Mouse (Mus musculus) thymus, postnatal 0 days (tissue): ENCODE measurements at regions not wholly inside any gene's neighbourhood (a gene's known extent, or its start where the extent isn't known, plus 50 kb on each side); places are given as distances from the start of the nearest gene placed in this dataset.

Source experiments
- DNase-seq: peaks from one replicate; pipeline ENCODE4 v3.0.0-alpha.2; 2015; ENCODE audit warnings: low spot score

DNA sequence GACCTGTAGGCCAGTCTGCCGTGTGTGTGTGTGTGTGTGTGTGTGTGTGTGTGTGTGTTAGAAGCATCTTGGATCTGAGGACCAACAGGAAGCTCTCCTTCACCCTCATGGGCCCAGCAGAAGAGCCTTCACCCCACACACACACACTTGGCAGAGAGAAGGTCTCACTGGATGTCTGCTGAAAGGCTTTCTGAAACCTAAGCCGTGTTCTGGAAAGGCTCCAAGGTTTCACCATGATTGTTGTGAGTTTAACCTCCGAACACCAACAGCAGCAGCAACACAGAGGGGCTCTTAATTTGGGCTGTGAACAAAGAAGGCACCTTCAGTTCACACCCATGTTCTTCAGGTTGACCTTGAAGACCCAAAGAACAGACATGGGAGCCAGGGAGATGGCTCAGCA, 124.9 kb upstream of the Dynlrb2 start:
- no peak for DNase-seq

GRCm38 (mm10) chr8:116375758-116376157, 129.0 kb upstream of the Dynlrb2 start:
- DNase-seq, result no peak

DNA sequence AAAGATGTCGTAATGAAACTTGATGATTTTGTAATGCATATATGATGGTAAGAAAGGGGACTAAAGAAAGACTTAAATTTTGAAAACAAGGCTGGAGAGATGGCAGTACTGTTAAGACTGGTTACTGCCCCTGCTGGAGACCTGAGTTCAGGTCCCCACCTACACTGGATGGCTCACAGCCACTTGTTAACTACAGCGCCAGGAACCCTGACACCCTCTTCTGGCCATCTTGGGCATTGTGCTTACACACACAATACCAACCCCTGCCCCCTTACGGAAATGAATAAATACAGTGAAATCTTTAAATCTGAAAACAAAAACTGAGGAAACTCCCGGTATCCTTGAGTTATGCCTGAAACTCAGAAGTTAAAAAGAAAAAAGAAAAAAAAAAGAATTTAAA, 131.7 kb upstream of the Dynlrb2 start:
- DNase-seq, result no peak

DNA sequence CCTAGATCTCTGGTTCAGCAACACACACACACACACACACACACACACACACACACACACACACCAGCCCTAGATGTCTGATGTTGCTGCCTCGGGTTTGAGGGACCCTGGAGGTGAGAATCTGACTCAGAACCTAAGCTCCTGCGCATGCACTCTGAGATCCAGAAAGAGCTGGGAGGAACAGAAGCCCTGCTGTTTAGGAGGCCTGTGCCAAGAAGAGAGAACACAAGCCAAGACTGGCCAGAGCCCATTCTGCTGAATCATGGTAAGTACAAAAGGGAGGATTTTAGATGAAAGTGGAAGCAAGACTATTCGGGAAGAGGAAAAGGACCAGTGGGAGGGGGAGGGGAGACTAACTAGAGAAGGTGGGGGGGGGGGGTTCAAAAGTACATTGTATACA, 132.2 kb upstream of the Dynlrb2 start:
- DNase-seq, result no peak

GRCm38 (mm10) chr8:116372056-116372455, 132.7 kb upstream of the Dynlrb2 start:
- DNase-seq, result no peak

DNA sequence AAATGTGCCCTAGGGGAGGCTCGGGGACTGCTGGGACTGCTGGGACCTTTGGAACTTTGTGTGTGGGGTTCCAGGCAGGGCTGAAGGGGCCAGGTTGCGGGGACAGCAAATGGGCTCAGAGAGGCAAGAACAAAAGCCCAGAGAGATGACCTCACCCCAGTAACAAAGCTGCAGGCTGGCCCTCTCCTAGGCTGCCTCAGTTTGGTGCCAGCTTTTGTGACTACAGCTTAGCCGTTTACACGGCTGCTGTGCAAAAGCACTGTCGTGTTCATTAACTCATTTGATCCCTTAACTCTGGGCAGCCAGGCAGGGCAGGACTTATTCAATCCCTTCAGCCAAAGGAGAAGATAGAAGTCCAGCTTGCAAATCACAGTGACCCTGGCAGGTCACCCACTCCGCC, 137.3 kb upstream of the Dynlrb2 start:
- no peak for DNase-seq

DNA sequence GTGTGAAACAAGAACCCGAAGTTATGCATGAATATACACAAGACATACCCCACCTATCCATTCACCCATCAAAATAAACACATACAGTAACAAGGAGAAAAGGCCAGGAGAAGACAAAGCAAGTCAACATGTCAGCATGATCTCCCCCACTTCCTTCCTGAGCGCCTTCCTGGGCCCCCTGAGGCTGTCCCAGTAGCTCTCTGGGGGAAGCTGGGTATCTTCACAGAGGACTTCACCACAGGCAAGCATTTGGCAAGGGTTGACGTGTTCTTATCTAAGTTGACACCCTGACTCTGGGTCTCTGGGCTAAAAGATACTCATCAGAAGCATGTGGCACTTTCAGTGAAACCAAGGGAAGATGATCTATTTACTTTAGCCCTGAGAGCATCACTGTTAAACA, 138.1 kb upstream of the Dynlrb2 start:
- DNase-seq, result no peak

DNA sequence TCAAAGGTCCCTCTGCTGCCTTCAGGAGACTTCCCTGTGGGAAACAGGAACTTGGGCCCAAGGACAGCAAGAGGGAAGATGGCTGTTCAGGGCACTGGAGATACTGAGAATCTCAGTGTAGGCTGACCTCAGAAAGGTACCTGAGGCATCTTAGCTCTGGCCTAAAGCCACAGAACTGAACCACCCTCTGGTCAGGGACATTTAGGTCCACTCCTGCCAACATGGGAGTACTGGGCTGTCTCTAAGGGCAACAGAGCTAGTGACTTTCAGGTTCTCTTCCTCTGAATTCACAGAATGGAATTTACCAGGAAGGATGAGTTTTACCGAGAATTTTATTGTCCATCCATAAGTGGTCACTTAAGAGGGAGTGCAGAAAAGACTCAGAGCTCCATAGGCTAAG, 140.0 kb upstream of the Dynlrb2 start:
- no peak for DNase-seq

GRCm38 (mm10) chr8:116364172-116364571, 140.6 kb upstream of the Dynlrb2 start:
- no peak for DNase-seq

GRCm38 (mm10) chr8:116362351-116362750, 142.4 kb upstream of the Dynlrb2 start:
- no peak for DNase-seq

GRCm38 (mm10) chr8:116359761-116360160, 145.0 kb upstream of the Dynlrb2 start:
- DNase-seq, result no peak

DNA sequence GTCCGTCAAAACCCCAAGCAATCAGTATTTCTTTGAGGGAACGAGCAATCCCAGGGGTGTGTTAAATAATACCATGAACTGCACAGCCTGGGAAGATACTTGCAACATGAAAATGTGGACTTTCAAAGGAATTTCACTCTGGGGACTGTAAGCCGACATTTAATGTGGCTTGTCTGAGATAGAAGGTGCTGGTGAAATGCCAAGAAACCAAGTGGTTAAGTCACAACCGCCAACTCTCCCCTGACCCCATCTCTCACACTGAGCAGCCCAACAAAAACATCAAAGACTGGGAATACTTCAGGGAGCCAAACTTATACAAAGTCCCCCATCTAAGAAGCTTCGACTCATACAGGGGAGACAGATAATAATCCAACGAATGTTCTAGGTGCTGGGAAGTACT, 150.0 kb upstream of the Dynlrb2 start:
- DNase-seq, result no peak

- DNase-seq, result no peak
These were observed 150.9 kb upstream of the Dynlrb2 start for GRCm38 (mm10) chr8:116353911-116354310.

DNA sequence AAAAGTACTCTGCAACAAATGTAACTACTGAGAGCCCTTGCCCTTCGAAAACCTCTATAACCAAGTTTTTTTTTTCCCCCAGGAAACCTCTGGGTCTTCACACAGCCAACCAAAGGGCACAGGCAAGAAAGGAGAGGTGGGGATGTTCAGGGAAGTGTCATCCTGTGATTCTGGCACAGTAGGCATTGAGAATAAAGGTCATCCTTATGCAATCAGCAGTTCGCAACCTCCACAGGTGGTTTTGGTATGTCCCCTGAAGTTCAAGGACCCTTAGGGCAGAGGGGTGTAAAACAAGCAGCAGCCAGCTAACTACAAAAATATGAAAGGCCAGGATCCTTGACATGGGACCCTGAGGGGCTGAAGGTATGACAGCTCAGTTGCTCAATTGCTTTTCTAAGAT, 152.1 kb upstream of the Dynlrb2 start:
- DNase-seq, result no peak

DNA sequence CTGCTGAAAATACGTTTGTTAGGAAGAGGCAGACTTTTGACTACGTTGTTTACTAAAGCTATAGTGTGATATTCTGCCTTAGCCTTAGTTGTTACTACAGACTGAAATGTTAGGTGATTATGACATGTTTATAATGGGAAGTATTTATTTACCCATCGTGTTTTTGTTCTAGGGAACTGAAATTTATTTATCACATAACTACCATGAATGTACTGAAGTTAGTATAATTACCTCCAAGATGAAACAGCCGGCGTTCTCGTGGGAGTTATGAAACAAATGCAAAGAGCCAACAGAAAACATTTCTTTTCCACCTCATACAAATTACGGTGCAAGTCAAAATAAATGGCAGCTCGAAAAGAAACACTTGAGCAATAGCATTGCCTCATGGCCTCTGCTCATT, 155.8 kb upstream of the Dynlrb2 start:
- DNase-seq, result no peak

DNA sequence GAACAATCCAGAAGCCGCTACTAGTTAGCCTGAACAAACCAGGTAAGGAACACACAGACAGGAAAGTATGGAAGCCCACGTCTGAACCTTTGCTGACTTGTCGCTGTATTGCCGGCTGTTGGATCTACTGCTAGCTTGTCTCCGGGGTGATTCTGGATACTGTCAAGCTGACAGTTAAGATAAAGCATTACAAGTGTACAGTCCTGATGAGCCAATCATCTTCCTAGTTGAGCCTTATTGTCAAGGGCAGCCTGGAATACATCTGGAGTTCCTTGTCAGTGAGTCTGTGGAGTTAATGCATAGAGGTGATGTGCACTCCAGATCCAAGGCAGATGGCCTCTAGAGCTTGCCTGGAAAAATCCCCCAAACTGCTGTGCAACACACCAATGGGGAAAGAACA, 157.8 kb upstream of the Dynlrb2 start:
- DNase-seq, result no peak

- DNase-seq, result no peak
These were observed 160.1 kb upstream of the Dynlrb2 start for GRCm38 (mm10) chr8:116344590-116345222.

DNA sequence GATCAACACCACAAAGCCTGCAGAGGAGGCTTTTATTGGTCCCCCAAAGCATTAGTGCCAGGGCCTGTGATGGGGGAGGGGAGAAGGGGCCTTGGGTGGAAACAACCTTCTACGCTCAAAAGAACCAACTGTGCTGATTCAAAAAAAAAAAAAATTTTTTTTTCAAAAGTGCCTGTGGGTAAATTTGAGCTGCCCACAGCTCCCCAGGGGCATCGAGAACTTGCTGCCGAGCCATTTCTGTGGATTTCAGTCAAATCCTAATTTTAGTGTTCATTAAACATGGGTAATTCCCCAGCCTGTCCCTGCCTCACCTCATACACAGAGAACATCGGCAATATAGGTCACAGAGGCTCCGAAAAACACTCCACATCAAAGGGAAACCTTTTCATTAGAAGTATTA, 161.2 kb upstream of the Dynlrb2 start:
- DNase-seq, result no peak

GRCm38 (mm10) chr8:116334772-116335171, 170.0 kb upstream of the Dynlrb2 start:
- no peak for DNase-seq

DNA sequence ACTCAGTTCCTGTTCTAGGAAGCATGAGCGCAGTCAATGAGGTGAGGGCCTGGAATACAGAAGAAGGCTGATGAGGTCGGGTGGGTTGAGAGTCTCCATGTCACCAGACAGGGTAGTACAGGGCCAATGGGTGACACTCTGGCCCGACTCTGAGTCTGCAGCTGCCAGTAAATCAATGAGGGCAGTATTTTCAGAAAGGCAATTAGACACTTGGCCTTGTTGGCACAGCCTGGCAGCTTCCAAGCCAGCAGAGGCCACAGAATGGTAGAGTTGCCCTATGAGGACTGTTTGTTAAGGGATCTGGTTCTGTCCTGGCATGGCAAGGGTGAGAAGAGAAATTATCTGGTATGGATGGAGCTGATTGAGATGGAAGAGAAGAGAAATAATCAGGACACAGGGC, 170.7 kb upstream of the Dynlrb2 start:
- DNase-seq, result no peak

GRCm38 (mm10) chr8:116320014-116320680, 184.6 kb upstream of the Dynlrb2 start:
- DNase-seq, result no peak

DNA sequence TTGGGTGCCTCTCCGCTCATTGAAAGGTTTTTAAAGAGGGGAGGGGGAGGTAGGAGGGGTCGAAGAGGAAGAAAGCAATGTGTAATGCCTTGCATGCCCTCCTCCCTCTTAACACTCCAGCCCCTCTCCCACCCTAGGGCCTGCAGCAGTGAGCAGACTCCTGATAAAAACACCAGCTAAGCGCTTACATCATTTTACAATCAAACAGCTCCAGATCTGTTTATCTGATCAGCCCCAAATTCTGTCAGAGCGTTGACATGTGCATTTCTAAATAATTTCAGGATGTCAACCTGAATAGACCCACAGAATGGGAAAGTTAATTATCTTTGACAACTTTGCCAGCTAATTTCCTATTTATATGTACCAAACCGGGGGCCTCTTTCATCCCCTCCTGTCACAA, 189.4 kb upstream of the Dynlrb2 start:
- no peak for DNase-seq

DNA sequence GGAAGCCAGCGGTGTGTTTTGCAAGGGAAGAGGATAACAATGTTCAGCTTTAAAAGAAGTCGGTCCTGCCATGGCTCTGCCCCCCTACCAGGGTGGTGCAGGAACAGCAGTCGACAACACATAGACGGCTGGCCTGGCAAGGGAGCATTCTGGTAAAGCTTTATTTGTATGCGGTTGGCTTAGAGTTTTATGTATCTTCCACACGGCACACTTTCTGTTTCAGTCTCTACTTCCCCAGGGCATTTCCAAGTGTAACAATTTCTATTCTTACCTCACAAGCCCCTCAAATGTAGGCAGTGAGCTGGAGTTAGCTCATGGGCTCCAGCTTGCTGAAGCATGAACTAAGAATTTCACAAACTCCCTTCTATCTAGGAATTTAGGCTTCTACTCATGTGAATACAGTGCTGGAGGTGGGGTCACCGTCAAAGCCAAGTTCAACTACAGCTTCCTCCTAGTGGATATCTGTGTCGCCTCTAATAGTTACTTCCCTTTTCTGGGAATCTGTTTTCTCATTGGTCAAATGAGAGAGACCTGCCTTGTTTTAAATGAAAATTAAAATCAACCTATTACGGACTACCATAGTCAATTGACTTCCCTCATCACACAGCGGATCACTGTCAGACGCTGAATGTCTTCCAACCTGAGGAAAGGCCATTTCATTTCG, 190.2 kb upstream of the Dynlrb2 start:
- DNase-seq, result no peak
